7 mouse cellular contexts compared by ENCODE assay signal in genomic region chr3:123115770-123116527, GRCm38 (mm10).
DNase-seq lines count a peak whose midpoint lies in the region; ATAC-seq and TF ChIP-seq lines count a peak whose summit lies in the region.

No protein-coding gene starts in this region.

- TF ChIP-seq EP300 in lung, postnatal 0 days (IDR thresholded peaks at IDR 0.05), result no peak

- 0 out of 2 replicates have a peak overlapping the region, but pooled peaks have one; percentile 12 for H3K4me2 ChIP-seq in lung, postnatal 0 days (replicated peaks; ENCODE audit: low read depth, low read length)
- H3K4me2 ChIP-seq in midbrain, embryonic 15.5 days, result peak overlapping the region; percentile 39

- no peak overlapping the region for H3K9ac ChIP-seq in lung, postnatal 0 days (replicated peaks; ENCODE audit: low read depth)
- no peak overlapping the region for H3K9ac ChIP-seq in midbrain, embryonic 15.5 days

- H3K4me1 ChIP-seq in lung, postnatal 0 days (ENCODE audit: insufficient read depth, low read depth, low read length), result no peaks in the 10 kb centered on the region
- H3K4me1 ChIP-seq in cortical plate, adult 2 months (ENCODE audit: control insufficient read depth, insufficient read depth, low read length), result no peaks in the 10 kb centered on the region
- H3K4me1 ChIP-seq in midbrain, embryonic 15.5 days, result peaks cover 7% of the 10 kb centered on the region

- no peaks in the 10 kb centered on the region for H3K27me3 ChIP-seq in lung, postnatal 0 days (replicated peaks; ENCODE audit: insufficient read depth, low read length)
- no peaks in the 10 kb centered on the region for H3K27me3 ChIP-seq in midbrain, embryonic 15.5 days (replicated peaks)

- no peak overlapping the region for H3K27ac ChIP-seq in lung, postnatal 0 days (ENCODE audit: low read length)
- H3K27ac ChIP-seq in cortical plate, adult 2 months (ENCODE audit: insufficient read depth, low read length), result no peak overlapping the region
- no peak overlapping the region for H3K27ac ChIP-seq in midbrain, embryonic 15.5 days

- no peaks in the 10 kb centered on the region for H3K36me3 ChIP-seq in lung, postnatal 0 days (ENCODE audit: insufficient read depth, low read length)
- H3K36me3 ChIP-seq in midbrain, embryonic 15.5 days (replicated peaks), result no peaks in the 10 kb centered on the region

- WGBS in lung, postnatal 0 days, result 11% methylated on average over 15 of the region's 15 CpGs
- 27% methylated on average over 15 of the region's 15 CpGs for WGBS in midbrain, embryonic 15.5 days

- no peak overlapping the region for H3K4me3 ChIP-seq in lung, postnatal 0 days (ENCODE audit: low read depth, low read length)
- H3K4me3 ChIP-seq in cortical plate, adult 2 months (ENCODE audit: insufficient read depth, low read length), result no peak overlapping the region
- peak overlapping the region; percentile 9; the same call in 1 of the 2 replicates for H3K4me3 ChIP-seq in midbrain, embryonic 15.5 days

- TF ChIP-seq POLR2A in cortical plate, adult 2 months (IDR thresholded peaks at IDR 0.05; ENCODE audit: extremely low read depth, insufficient read depth, low read length), result no peak

- no peak for ATAC-seq in lung, postnatal 0 days
- peak; percentile 69 for ATAC-seq in midbrain, embryonic 15.5 days (replicated peaks)

- no peaks in the 10 kb centered on the region for H3K9me3 ChIP-seq in lung, postnatal 0 days (ENCODE audit: low read length)
- no peaks in the 10 kb centered on the region for H3K9me3 ChIP-seq in midbrain, embryonic 15.5 days

- DNase-seq in lung, postnatal 0 days (ENCODE audit: low spot score), result no peak
- DNase-seq in lung, postnatal 25 days (ENCODE audit: low spot score), result no peak
- peak; percentile 59 for DNase-seq in heart, adult 8-10 months (ENCODE audit: low spot score)
- peak; percentile 52 for DNase-seq in kidney, postnatal 10 days
- DNase-seq in layer of hippocampus, postnatal 36 days, result no peak

- TF ChIP-seq CTCF in lung, postnatal 0 days (IDR thresholded peaks at IDR 0.05), result peak; percentile 50
- 0 out of 2 replicates have a peak, but pooled peaks have one; percentile 4 for TF ChIP-seq CTCF in cortical plate, adult 2 months (IDR thresholded peaks at IDR 0.05; ENCODE audit: extremely low read depth, insufficient read depth, low read length)

Comparison
In these comparisons a context has a peak if more than half of its experiments do, and no peak if none do; other contexts are left out.
1. DNase-seq: peak in heart, adult 8-10 months (single experiment) and kidney, postnatal 10 days (single experiment); none in lung, postnatal 0 days (single experiment), lung, postnatal 25 days (single experiment) and layer of hippocampus, postnatal 36 days (0 of 2).